Mouse (Mus musculus) CD4-positive naive resting alpha-beta T cell, adult 76 days (primary cell): Measurements from ENCODE around the gene Gm29423. TPM values are rescaled to one million over a fixed set of nuclear protein-coding genes. Genes with fewer than 3 reads are reported as not detected.

Source experiments
- total RNA-seq: library from RNA; stranded (reverse); gene quantifications from one replicate; pipeline ENCODE4 v1.2.4, GENCODE M21; 2023

The Gm29423 gene
- total RNA-seq, result not detected

DNA sequence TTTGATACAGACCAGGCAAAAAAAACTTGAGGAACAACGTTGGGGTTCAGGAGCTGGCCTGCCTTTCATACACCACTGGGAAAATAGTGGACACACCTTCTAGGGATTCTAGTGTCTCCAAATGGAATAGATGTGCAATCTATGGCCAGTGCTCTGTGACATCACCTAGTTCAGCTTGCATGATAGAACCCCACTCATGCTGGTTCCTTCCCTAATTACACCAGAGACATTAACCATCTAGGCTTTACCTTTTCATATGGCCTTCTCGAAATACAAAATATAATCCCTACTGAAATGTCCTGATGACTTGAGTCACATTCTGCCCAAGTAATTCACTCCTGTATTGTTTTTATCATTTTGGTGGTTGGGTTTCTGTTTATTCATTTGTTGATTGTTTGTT, at the start of gene Gm29423, which contains the start of gene Gm29644:
TSS of gene Gm29423 (minus strand) at position 101 of the 400 bp plus-strand sequence.
TSS of gene Gm29644 (minus strand) at position 157 of the 400 bp plus-strand sequence.

DNA sequence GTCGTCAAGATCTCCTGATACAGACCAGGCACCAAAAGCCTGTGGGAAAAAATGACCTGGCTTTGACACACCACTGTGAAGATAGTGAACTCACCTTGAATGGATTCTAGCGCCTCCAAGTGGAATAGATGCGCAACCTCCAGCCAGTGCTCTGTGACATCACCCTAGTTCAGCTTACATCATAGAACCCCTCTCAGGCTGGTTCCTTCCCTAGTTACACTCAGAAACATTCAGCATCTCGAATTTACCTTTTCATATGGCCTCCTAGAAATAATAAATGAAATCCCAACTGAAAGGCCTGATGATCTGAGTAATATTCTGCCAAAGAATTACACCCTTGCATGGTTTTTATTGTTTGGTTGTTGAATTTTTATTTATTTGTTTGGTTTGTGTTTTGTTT, 29.5 kb downstream of the Gm29423 start, which contains the start of gene Gm21118:
TSS of gene Gm21118 (minus strand) at position 101 of the 400 bp plus-strand sequence.

Other genes with a start within 250 kb of the Gm29423 start
- gene Gm21118, start 29.6 kb downstream of the Gm29423 start, total RNA-seq, result not detected
- gene Gm29644, start 56 bp upstream of the Gm29423 start, total RNA-seq, result not detected
- not detected for gene Gm20888, start 138.6 kb upstream of the Gm29423 start, total RNA-seq